ENCODE assay signal across 11 mouse cellular contexts in the genomic region with DNA sequence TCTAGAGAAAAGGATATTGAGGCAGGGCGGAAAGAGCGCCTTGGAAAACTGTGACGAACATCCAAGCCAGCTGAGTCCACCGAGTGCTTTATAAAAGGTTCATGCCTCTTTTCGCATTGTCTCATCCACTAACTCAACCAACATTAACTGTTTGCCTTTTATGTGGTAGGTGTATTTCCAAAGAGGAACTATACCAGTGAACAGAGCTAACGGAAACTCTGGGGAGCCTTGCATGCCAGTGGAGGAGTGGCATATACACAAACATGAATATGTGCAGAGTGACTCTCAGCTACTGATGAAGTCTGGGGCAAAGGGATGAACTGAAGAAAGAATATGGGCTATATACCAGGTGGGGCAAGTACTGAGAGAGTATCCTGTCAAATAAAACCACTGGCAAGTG. TPM values are rescaled to one million over a fixed set of nuclear protein-coding genes. Genes with fewer than 3 reads are reported as not detected.
DNase-seq lines count a peak whose midpoint lies in the region; ATAC-seq and TF ChIP-seq lines count a peak whose summit lies in the region.
"Had no signal": no experiment of that assay in that cellular context is flagged by ENCODE, and none has a peak within 500 bp of the region (broad histone marks: within the 10 kb centered on the region; RNA-seq: fewer than 3 reads in every experiment).

No protein-coding gene starts in this region.

- TF ChIP-seq CTCF in heart, postnatal 0 days (IDR thresholded peaks at IDR 0.05; ENCODE audit: low read depth): no peak
- TF ChIP-seq CTCF in hindbrain, postnatal 0 days (IDR thresholded peaks at IDR 0.05; ENCODE audit: low read depth): no peak

- H3K4me3 ChIP-seq in heart, postnatal 0 days (ENCODE audit: low read depth, low read length): 0 out of 2 replicates have a peak overlapping the region, but pooled peaks have one; percentile 40
- H3K4me3 ChIP-seq in embryonic facial prominence, embryonic 10.5 days: peak overlapping the region; percentile 57
- H3K4me3 ChIP-seq in hindbrain, postnatal 0 days (ENCODE audit: low read length): peak overlapping the region; percentile 40

- peak overlapping the region; percentile 61 for H3K4me2 ChIP-seq in heart, postnatal 0 days (ENCODE audit: low read depth, low read length)
- H3K4me2 ChIP-seq in hindbrain, postnatal 0 days (ENCODE audit: low read depth, low read length): peak overlapping the region; percentile 58

- no peaks in the 10 kb centered on the region for H3K9me3 ChIP-seq in heart, postnatal 0 days (replicated peaks; ENCODE audit: control insufficient read depth, low read length)
- H3K9me3 ChIP-seq in embryonic facial prominence, embryonic 10.5 days: no peaks in the 10 kb centered on the region
- no peaks in the 10 kb centered on the region for H3K9me3 ChIP-seq in hindbrain, postnatal 0 days (ENCODE audit: low read length)
- H3K9me3 ChIP-seq: G1E had no signal

- H3K27ac ChIP-seq in heart, postnatal 0 days (ENCODE audit: low read depth): no peak overlapping the region
- H3K27ac ChIP-seq in embryonic facial prominence, embryonic 10.5 days (replicated peaks): no peak overlapping the region
- H3K27ac ChIP-seq in hindbrain, postnatal 0 days: no peak overlapping the region

- 0 out of 2 replicates have a peak, but pooled peaks cover 5% of the 10 kb centered on the region for H3K4me1 ChIP-seq in heart, postnatal 0 days (ENCODE audit: control insufficient read depth, insufficient read depth)
- H3K4me1 ChIP-seq in embryonic facial prominence, embryonic 10.5 days: peaks cover 6% of the 10 kb centered on the region; the same call in 1 of the 2 replicates
- H3K4me1 ChIP-seq in hindbrain, postnatal 0 days (ENCODE audit: insufficient read depth, low read length): no peaks in the 10 kb centered on the region

- H3K36me3 ChIP-seq in heart, postnatal 0 days (replicated peaks; ENCODE audit: control insufficient read depth, insufficient read depth, low read length): no peaks in the 10 kb centered on the region
- no peaks in the 10 kb centered on the region for H3K36me3 ChIP-seq in embryonic facial prominence, embryonic 10.5 days (replicated peaks)
- no peaks in the 10 kb centered on the region for H3K36me3 ChIP-seq in hindbrain, postnatal 0 days (ENCODE audit: insufficient read depth, low read length)
- H3K36me3 ChIP-seq: G1E had no signal

- TF ChIP-seq EP300 in heart, postnatal 0 days (IDR thresholded peaks at IDR 0.05; ENCODE audit: low read depth): no peak

- no peaks in the 10 kb centered on the region for H3K27me3 ChIP-seq in heart, postnatal 0 days (ENCODE audit: control insufficient read depth, insufficient read depth, low read length)
- H3K27me3 ChIP-seq in embryonic facial prominence, embryonic 10.5 days (replicated peaks; ENCODE audit: low read depth, poor library complexity, severe bottlenecking): no peaks in the 10 kb centered on the region
- H3K27me3 ChIP-seq in hindbrain, postnatal 0 days (ENCODE audit: insufficient read depth, low read length): no peaks in the 10 kb centered on the region

- no peak for ATAC-seq in heart, postnatal 0 days (ENCODE audit: insufficient read depth, low read depth)
- no peak for ATAC-seq in hindbrain, postnatal 0 days
- ATAC-seq: lung, postnatal 0 days had no signal

- DNase-seq in heart, postnatal 0 days (ENCODE audit: low spot score): no peak
- DNase-seq in heart, postnatal 10 days: no peak
- peak; percentile 8 for DNase-seq in 416B (ENCODE audit: low read depth)
- no peak for DNase-seq in embryonic facial prominence, embryonic 10.5 days (ENCODE audit: low spot score)
- no peak for DNase-seq in hindbrain, postnatal 0 days (ENCODE audit: low spot score)
- no peak for DNase-seq in spleen, postnatal 10 days (ENCODE audit: low spot score in 2 of 2)
- no peak for DNase-seq in adrenal gland, adult 2 months
- no peak for DNase-seq in embryo, embryonic 11 days

- intact Hi-C loops in heart, postnatal 10 days (cut with DNase I): loop anchor here (10.0 kb wide), 1 partner anchor 1029 kb away; no protein-coding TSS in a partner anchor

- H3K9ac ChIP-seq in heart, postnatal 0 days (replicated peaks; ENCODE audit: low read depth, low read length): no peak overlapping the region
- no peak overlapping the region for H3K9ac ChIP-seq in hindbrain, postnatal 0 days (replicated peaks; ENCODE audit: low read length)

- 73% methylated on average over 6 of the region's 6 CpGs for WGBS in heart, postnatal 0 days
- 67% methylated on average over 6 of the region's 6 CpGs for WGBS in embryonic facial prominence, embryonic 10.5 days
- 62% methylated on average over 6 of the region's 6 CpGs for WGBS in hindbrain, postnatal 0 days

RNA-seq across cellular contexts. Expression of a gene that starts 11.5 kb away (rescaled TPM):
- total RNA-seq in heart, postnatal 0 days (2014; rRNA removed; ENCODE audit: low replicate concordance): not detected in 2 replicates
- not detected in 2 replicates for polyA plus RNA-seq in heart, postnatal 0 days (2015; fragmentation: Nextera tagmentation; extraction: Ambion mirVana)
- total RNA-seq in heart, postnatal 10 days (2021): not detected
- 0.24 and 0.36 TPM in 2 replicates for polyA plus RNA-seq in embryonic facial prominence, embryonic 10.5 days (2016; fragmentation: Nextera tagmentation; extraction: Ambion mirVana)
- total RNA-seq in hindbrain, postnatal 0 days (2014; rRNA removed): 0.32 and 0.84 TPM in 2 replicates
- polyA plus RNA-seq in hindbrain, postnatal 0 days (2015; fragmentation: Nextera tagmentation; extraction: Ambion mirVana): 0.59 and 0.61 TPM in 2 replicates
- not detected for total RNA-seq in adrenal gland, adult 2 months (2021)
- polyA plus RNA-seq in adrenal gland, adult 2 months (2012; rRNA removed): not detected in 2 replicates
- total RNA-seq: layer of hippocampus, adult 8-10 months had no signal
- polyA plus RNA-seq: G1E had no signal

RNA-seq across cellular contexts. Expression of a gene that starts 23.3 kb away (rescaled TPM):
- total RNA-seq in heart, postnatal 0 days (2014; rRNA removed; ENCODE audit: low replicate concordance): not detected in 2 replicates
- polyA plus RNA-seq in heart, postnatal 0 days (2015; fragmentation: Nextera tagmentation; extraction: Ambion mirVana): not detected in 2 replicates
- total RNA-seq in heart, postnatal 10 days (2021): not detected
- not detected in 2 replicates for polyA plus RNA-seq in embryonic facial prominence, embryonic 10.5 days (2016; fragmentation: Nextera tagmentation; extraction: Ambion mirVana)
- total RNA-seq in hindbrain, postnatal 0 days (2014; rRNA removed): not detected in 2 replicates
- not detected in 2 replicates for polyA plus RNA-seq in hindbrain, postnatal 0 days (2015; fragmentation: Nextera tagmentation; extraction: Ambion mirVana)
- total RNA-seq in adrenal gland, adult 2 months (2021): not detected
- polyA plus RNA-seq in adrenal gland, adult 2 months (2012; rRNA removed): not detected in 2 replicates
- total RNA-seq: layer of hippocampus, adult 8-10 months had no signal
- polyA plus RNA-seq: G1E; lung, postnatal 0 days had no signal

RNA-seq across cellular contexts. Expression of a gene that starts 30.9 kb away (rescaled TPM):
- total RNA-seq in heart, postnatal 0 days (2014; rRNA removed; ENCODE audit: low replicate concordance): not detected in 2 replicates
- not detected in 2 replicates for polyA plus RNA-seq in heart, postnatal 0 days (2015; fragmentation: Nextera tagmentation; extraction: Ambion mirVana)
- total RNA-seq in heart, postnatal 10 days (2021): not detected
- polyA plus RNA-seq in embryonic facial prominence, embryonic 10.5 days (2016; fragmentation: Nextera tagmentation; extraction: Ambion mirVana): not detected in 2 replicates
- not detected in 2 replicates for total RNA-seq in hindbrain, postnatal 0 days (2014; rRNA removed)
- polyA plus RNA-seq in hindbrain, postnatal 0 days (2015; fragmentation: Nextera tagmentation; extraction: Ambion mirVana): not detected in 2 replicates
- total RNA-seq in adrenal gland, adult 2 months (2021): not detected
- not detected in 2 replicates for polyA plus RNA-seq in adrenal gland, adult 2 months (2012; rRNA removed)
- total RNA-seq: layer of hippocampus, adult 8-10 months had no signal
- polyA plus RNA-seq: G1E; lung, postnatal 0 days had no signal

RNA-seq across cellular contexts. Expression of a gene that starts 39.2 kb away (rescaled TPM):
- 3.6 and 7.8 TPM in 2 replicates for total RNA-seq in heart, postnatal 0 days (2014; rRNA removed; ENCODE audit: low replicate concordance)
- polyA plus RNA-seq in heart, postnatal 0 days (2015; fragmentation: Nextera tagmentation; extraction: Ambion mirVana): 5.2 TPM in 2 replicates
- 1 to 10 TPM; 6.3 to 7.1 TPM for total RNA-seq in heart, postnatal 10 days (2021)
- 19.3 and 20.4 TPM in 2 replicates for polyA plus RNA-seq in embryonic facial prominence, embryonic 10.5 days (2016; fragmentation: Nextera tagmentation; extraction: Ambion mirVana)
- 4.0 and 5.3 TPM in 2 replicates for total RNA-seq in hindbrain, postnatal 0 days (2014; rRNA removed)
- 7.7 and 8.1 TPM in 2 replicates for polyA plus RNA-seq in hindbrain, postnatal 0 days (2015; fragmentation: Nextera tagmentation; extraction: Ambion mirVana)
- 1 to 10 TPM; 9.4 to 9.6 TPM for total RNA-seq in adrenal gland, adult 2 months (2021)
- 0.33 and 0.44 TPM in 2 replicates for polyA plus RNA-seq in adrenal gland, adult 2 months (2012; rRNA removed)
